Mouse (Mus musculus): ENCODE measurements around the gene 4930415O20Rik. TPM values are rescaled to one million over a fixed set of nuclear protein-coding genes. Genes with fewer than 3 reads are reported as not detected.

4930415O20Rik gene
- polyA plus RNA-seq, 1 experiment: not detected

- no peak for DNase-seq
- no peak overlapping the region for H3K4me3 ChIP-seq (replicated peaks; ENCODE audit: insufficient read depth, low read depth, low read length)
- H3K4me1 ChIP-seq (ENCODE audit: control insufficient read depth, insufficient read depth, low read length): no peaks in the 10 kb centered on the region
- WGBS: 85% methylated on average over 11 of the region's 11 CpGs
- H3K27me3 ChIP-seq (ENCODE audit: control insufficient read depth, insufficient read depth, low read length): no peaks in the 10 kb centered on the region
- H3K27ac ChIP-seq (ENCODE audit: insufficient read depth, low read length): no peak overlapping the region
- no peak for TF ChIP-seq POLR2A (IDR thresholded peaks at IDR 0.05; ENCODE audit: borderline replicate concordance, insufficient read depth, low read length)
- no peak for TF ChIP-seq CTCF (IDR thresholded peaks at IDR 0.05; ENCODE audit: borderline replicate concordance, insufficient read depth, low read depth, low read length)
Observed at GRCm38 (mm10) chr15:98587751-98588150, 16.9 kb downstream of the 4930415O20Rik start.

- H3K27ac ChIP-seq (ENCODE audit: insufficient read depth, low read length): no peak overlapping the region
- no peaks in the 10 kb centered on the region for H3K4me1 ChIP-seq (ENCODE audit: control insufficient read depth, insufficient read depth, low read length)
- H3K27me3 ChIP-seq (ENCODE audit: control insufficient read depth, insufficient read depth, low read length): no peaks in the 10 kb centered on the region
- WGBS: 69% methylated on average over 7 of the region's 7 CpGs
- TF ChIP-seq CTCF (IDR thresholded peaks at IDR 0.05; ENCODE audit: borderline replicate concordance, insufficient read depth, low read depth, low read length) (no peak), POLR2A (IDR thresholded peaks at IDR 0.05; ENCODE audit: borderline replicate concordance, insufficient read depth, low read length) (no peak)
- H3K4me3 ChIP-seq (replicated peaks; ENCODE audit: insufficient read depth, low read depth, low read length): no peak overlapping the region
- no peak for DNase-seq
Observed at GRCm38 (mm10) chr15:98589640-98590336, 19.0 kb downstream of the 4930415O20Rik start.

GRCm38 (mm10) chr15:98591396-98591795 lies 20.6 kb downstream of the 4930415O20Rik start:
- no peaks in the 10 kb centered on the region for H3K4me1 ChIP-seq (ENCODE audit: control insufficient read depth, insufficient read depth, low read length)
- no peak for TF ChIP-seq CTCF (IDR thresholded peaks at IDR 0.05; ENCODE audit: borderline replicate concordance, insufficient read depth, low read depth, low read length)
- no peak for TF ChIP-seq POLR2A (IDR thresholded peaks at IDR 0.05; ENCODE audit: borderline replicate concordance, insufficient read depth, low read length)
- WGBS: 60% methylated on average over 4 of the region's 4 CpGs
- H3K27ac ChIP-seq (ENCODE audit: insufficient read depth, low read length): no peak overlapping the region
- H3K4me3 ChIP-seq (replicated peaks; ENCODE audit: insufficient read depth, low read depth, low read length): no peak overlapping the region
- no peak for DNase-seq
- H3K27me3 ChIP-seq (ENCODE audit: control insufficient read depth, insufficient read depth, low read length): no peaks in the 10 kb centered on the region

GRCm38 (mm10) chr15:98594193-98594592 lies 23.4 kb downstream of the 4930415O20Rik start:
- no peak for TF ChIP-seq POLR2A (IDR thresholded peaks at IDR 0.05; ENCODE audit: borderline replicate concordance, insufficient read depth, low read length)
- TF ChIP-seq CTCF (IDR thresholded peaks at IDR 0.05; ENCODE audit: borderline replicate concordance, insufficient read depth, low read depth, low read length): no peak
- Histone ChIP-seq H3K4me1 (ENCODE audit: control insufficient read depth, insufficient read depth, low read length) (no peaks in the 10 kb centered on the region), H3K4me3 (replicated peaks; ENCODE audit: insufficient read depth, low read depth, low read length) (no peak overlapping the region), H3K27me3 (ENCODE audit: control insufficient read depth, insufficient read depth, low read length) (no peaks in the 10 kb centered on the region), H3K27ac (ENCODE audit: insufficient read depth, low read length) (no peak overlapping the region)
- DNase-seq: no peak
- WGBS: 89% methylated on average over 19 of the region's 19 CpGs

GRCm38 (mm10) chr15:98595049-98595448 lies 24.2 kb downstream of the 4930415O20Rik start:
- H3K4me1 ChIP-seq (ENCODE audit: control insufficient read depth, insufficient read depth, low read length): no peaks in the 10 kb centered on the region
- DNase-seq: no peak
- 93% methylated on average over 5 of the region's 5 CpGs for WGBS
- H3K27me3 ChIP-seq (ENCODE audit: control insufficient read depth, insufficient read depth, low read length): no peaks in the 10 kb centered on the region
- TF ChIP-seq CTCF (IDR thresholded peaks at IDR 0.05; ENCODE audit: borderline replicate concordance, insufficient read depth, low read depth, low read length) (no peak), POLR2A (IDR thresholded peaks at IDR 0.05; ENCODE audit: borderline replicate concordance, insufficient read depth, low read length) (no peak)
- no peak overlapping the region for H3K4me3 ChIP-seq (replicated peaks; ENCODE audit: insufficient read depth, low read depth, low read length)
- no peak overlapping the region for H3K27ac ChIP-seq (ENCODE audit: insufficient read depth, low read length)

GRCm38 (mm10) chr15:98596609-98597008 lies 25.8 kb downstream of the 4930415O20Rik start:
- no peaks in the 10 kb centered on the region for H3K4me1 ChIP-seq (ENCODE audit: control insufficient read depth, insufficient read depth, low read length)

GRCm38 (mm10) chr15:98600036-98600709 lies 29.4 kb downstream of the 4930415O20Rik start:
- no peaks in the 10 kb centered on the region for H3K27me3 ChIP-seq (ENCODE audit: control insufficient read depth, insufficient read depth, low read length)
- no peak for DNase-seq
- 0 out of 2 replicates have a peak, but pooled peaks cover 6% of the 10 kb centered on the region for H3K4me1 ChIP-seq (ENCODE audit: control insufficient read depth, insufficient read depth, low read length)
- no peak overlapping the region for H3K4me3 ChIP-seq (replicated peaks; ENCODE audit: insufficient read depth, low read depth, low read length)
- 77% methylated on average over 12 of the region's 12 CpGs for WGBS
- H3K27ac ChIP-seq (ENCODE audit: insufficient read depth, low read length): no peak overlapping the region
- TF ChIP-seq CTCF (IDR thresholded peaks at IDR 0.05; ENCODE audit: borderline replicate concordance, insufficient read depth, low read depth, low read length) (no peak), POLR2A (IDR thresholded peaks at IDR 0.05; ENCODE audit: borderline replicate concordance, insufficient read depth, low read length) (no peak)

More at GRCm38 (mm10) chr15:98596609-98597008, 25.8 kb downstream of the 4930415O20Rik start:
- Histone ChIP-seq H3K4me3 (replicated peaks; ENCODE audit: insufficient read depth, low read depth, low read length) (no peak overlapping the region), H3K27ac (ENCODE audit: insufficient read depth, low read length) (no peak overlapping the region), H3K27me3 (ENCODE audit: control insufficient read depth, insufficient read depth, low read length) (no peaks in the 10 kb centered on the region)
- no peak for TF ChIP-seq POLR2A (IDR thresholded peaks at IDR 0.05; ENCODE audit: borderline replicate concordance, insufficient read depth, low read length)
- no peak for TF ChIP-seq CTCF (IDR thresholded peaks at IDR 0.05; ENCODE audit: borderline replicate concordance, insufficient read depth, low read depth, low read length)
- no peak for DNase-seq
- 89% methylated on average over 14 of the region's 14 CpGs for WGBS

- no peaks in the 10 kb centered on the region for H3K27me3 ChIP-seq (ENCODE audit: control insufficient read depth, insufficient read depth, low read length)
- H3K27ac ChIP-seq (ENCODE audit: insufficient read depth, low read length): no peak overlapping the region
- 68% methylated on average over 7 of the region's 7 CpGs for WGBS
- no peak overlapping the region for H3K4me3 ChIP-seq (replicated peaks; ENCODE audit: insufficient read depth, low read depth, low read length)
- DNase-seq: no peak
- H3K4me1 ChIP-seq (ENCODE audit: control insufficient read depth, insufficient read depth, low read length): 0 out of 2 replicates have a peak, but pooled peaks cover 6% of the 10 kb centered on the region
- TF ChIP-seq POLR2A (IDR thresholded peaks at IDR 0.05; ENCODE audit: borderline replicate concordance, insufficient read depth, low read length): no peak
- TF ChIP-seq CTCF (IDR thresholded peaks at IDR 0.05; ENCODE audit: borderline replicate concordance, insufficient read depth, low read depth, low read length): no peak
Observed at GRCm38 (mm10) chr15:98601832-98602190, 31.0 kb downstream of the 4930415O20Rik start.
